Mouse (Mus musculus) left cerebral cortex, adult 2 months (tissue): Measurements from ENCODE around the gene Pard3b. TPM values are rescaled to one million over a fixed set of nuclear protein-coding genes. Genes with fewer than 3 reads are reported as not detected.

ENCODE experiments used
- DNase-seq, 2 experiments: peaks; one replicate each; pipeline ENCODE4 v3.0.0; 2021 to 2022; ENCODE audit warnings: low spot score in 2 of 2, mixed read lengths in 1 of 2; ENCODE audit errors: extremely low spot score in 1 of 2
- H3K27ac ChIP-seq: fragments of 200-600 bp; 2 replicates; pipeline ENCODE4 v1.8.1; 2022
- H3K4me3 ChIP-seq: fragments of 200-600 bp; 2 replicates; pipeline ENCODE4 v1.8.1; 2022
- CTCF ChIP-seq: fragments of 200-600 bp; IDR thresholded peaks from 2 replicates; pipeline ENCODE4 v1.8.1; 2022; ENCODE audit warnings: antibody characterized with exemption, mild to moderate bottlenecking, moderate library complexity
- intact Hi-C: fragments of 180-260 bp; cut with DNase I; formaldehyde crosslinking; loops from one replicate; pipeline ENCODE4 v1.15.1; 2025
- total RNA-seq, 2 experiments: library from RNA; stranded (reverse); gene quantifications; 2 replicates each; pipeline ENCODE4 v1.2.3; 2021

The Pard3b gene
- total RNA-seq, 2 experiments from 2014 or later = 4.0 to 5.1 TPM

DNA sequence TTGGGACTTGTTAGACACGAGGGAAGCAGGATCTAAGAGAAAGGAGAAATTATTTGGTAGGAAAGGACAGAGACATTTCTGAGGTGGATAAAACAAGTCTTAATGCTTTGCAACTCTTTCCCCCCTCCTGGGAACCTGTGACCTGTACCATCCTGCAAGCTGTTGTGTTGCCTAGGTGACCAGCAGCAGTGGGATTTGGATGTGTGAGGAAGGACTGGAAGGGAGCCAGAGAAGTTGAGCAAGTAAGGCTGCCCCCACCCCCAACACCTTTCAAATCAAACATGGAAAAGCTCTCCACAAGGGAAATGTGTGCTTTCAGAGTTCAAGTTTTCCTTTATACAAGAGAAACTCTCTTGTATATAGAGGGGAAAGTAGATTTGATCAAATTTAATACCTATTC lies 595.4 kb downstream of the Pard3b start:
- Histone ChIP-seq H3K27ac (no peak overlapping the region), H3K4me3 (no peak overlapping the region)
- TF ChIP-seq CTCF = no peak
- intact Hi-C loops = no loop called here
- no peak for DNase-seq

DNA sequence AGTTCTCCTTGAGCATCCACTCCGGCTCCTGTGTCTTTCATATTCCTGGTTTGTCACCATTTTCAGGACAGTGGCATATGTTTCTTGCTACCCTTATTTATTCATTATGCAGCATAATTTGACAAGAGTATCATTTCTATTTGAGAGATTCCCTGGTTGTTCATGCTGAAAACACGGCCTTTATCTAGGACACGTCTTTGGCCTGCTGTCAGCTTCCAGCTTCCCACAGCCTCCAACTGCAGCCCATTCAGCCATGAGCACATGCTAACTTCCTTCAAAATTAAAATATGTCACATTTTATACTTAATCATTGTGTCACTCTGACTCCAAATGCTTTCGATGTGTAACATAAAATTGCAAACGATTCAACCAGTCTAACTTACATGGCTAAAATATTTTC lies 596.5 kb downstream of the Pard3b start:
- intact Hi-C loops = no loop called here
- H3K4me3 ChIP-seq = no peak overlapping the region
- TF ChIP-seq CTCF = no peak
- no peak for DNase-seq
- H3K27ac ChIP-seq = no peak overlapping the region

DNA sequence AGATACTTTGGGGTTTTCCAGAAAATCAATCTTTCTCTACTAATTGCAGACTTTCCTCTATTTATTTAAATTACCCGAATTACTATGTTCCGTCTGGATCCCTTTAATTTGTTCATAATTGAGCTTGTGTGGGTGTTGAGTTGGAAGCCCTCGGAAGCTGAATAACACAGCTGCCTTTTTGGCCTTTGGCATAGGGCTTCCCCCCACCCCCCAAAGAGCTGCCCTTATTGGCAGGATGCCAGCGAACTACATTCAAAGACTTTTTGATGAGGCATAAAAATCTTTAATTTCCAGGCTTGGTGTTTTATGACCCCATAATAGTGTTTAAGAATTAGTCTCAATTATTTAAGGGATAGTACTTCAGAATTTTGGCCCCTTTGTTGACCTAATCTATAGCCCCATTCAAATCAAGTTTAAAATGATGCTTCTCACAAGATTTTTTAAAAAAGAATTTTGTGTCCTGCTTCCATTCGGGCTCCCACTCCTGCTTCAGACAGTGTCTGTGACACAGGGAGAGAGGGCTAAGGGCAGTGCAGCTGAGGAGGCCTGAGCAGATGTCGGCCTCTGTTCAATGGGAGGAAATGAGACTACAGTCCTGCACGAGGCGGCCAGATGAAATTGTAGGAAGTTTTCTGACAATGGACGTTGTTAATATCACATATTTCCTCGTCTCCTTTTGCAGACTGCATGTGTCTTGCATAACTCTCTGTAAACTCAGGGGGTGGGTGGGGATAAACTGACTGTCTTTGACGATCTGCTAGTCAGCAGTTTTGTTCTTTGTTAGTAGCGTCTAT lies 605.8 kb downstream of the Pard3b start:
- Histone ChIP-seq H3K27ac (no peak overlapping the region), H3K4me3 (no peak overlapping the region)
- intact Hi-C loops = no loop called here
- TF ChIP-seq CTCF = no peak
- DNase-seq = no peak

DNA sequence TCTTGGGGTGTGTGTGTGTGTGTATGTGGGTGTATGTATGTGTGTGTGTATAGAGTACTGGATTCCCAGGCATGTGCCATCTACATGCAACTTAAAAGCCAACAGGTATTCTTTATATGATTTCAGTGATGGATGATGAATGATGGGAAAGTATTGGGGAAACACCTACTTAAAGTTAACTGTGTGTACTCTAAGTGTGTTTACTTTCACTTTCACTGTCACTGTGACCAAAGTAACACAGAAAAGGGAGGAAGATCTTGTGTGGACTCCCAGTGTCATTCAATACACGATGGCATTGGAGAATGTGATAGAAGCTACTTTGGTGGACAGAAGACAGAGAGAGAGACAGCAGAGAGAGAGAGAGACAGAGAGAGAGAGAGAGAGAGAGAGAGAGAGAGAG lies 613.8 kb downstream of the Pard3b start:
- intact Hi-C loops = no loop called here
- no peak overlapping the region for H3K4me3 ChIP-seq

GRCm38 (mm10) chr1:62254316-62254715 lies 615.7 kb downstream of the Pard3b start:
- H3K4me3 ChIP-seq = no peak overlapping the region
- no peak for TF ChIP-seq CTCF
- intact Hi-C loops = no loop called here
- DNase-seq = no peak
- no peak overlapping the region for H3K27ac ChIP-seq

More for the DNA sequence above, 613.8 kb downstream of the Pard3b start:
- TF ChIP-seq CTCF = no peak
- no peak for DNase-seq
- no peak overlapping the region for H3K27ac ChIP-seq

GRCm38 (mm10) chr1:62254888-62255287 lies 616.3 kb downstream of the Pard3b start:
- H3K27ac ChIP-seq = no peak overlapping the region
- TF ChIP-seq CTCF = no peak
- intact Hi-C loops = no loop called here
- DNase-seq = no peak
- no peak overlapping the region for H3K4me3 ChIP-seq

DNA sequence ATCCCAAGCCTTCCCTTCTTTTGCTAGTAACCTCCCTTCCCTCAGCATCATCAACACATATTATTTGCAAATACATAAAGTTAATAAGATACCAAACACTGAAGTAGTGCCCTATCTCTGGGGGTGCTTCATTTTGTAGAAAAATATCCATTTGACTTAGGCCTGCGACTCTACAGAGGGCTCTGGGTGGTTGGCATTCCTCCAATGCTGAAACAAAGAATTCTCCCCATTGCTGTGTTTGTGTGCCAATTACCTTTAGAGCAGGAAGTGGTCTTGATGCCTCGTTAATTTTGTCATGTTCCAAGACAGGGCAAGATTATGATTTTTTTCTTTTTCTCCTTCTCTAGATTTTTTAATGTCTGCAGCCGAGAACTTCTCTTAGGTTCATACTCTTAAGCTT lies 637.8 kb downstream of the Pard3b start:
- no peak for DNase-seq
- no peak overlapping the region for H3K4me3 ChIP-seq
- intact Hi-C loops = no loop called here
- H3K27ac ChIP-seq = no peak overlapping the region
- no peak for TF ChIP-seq CTCF

DNA sequence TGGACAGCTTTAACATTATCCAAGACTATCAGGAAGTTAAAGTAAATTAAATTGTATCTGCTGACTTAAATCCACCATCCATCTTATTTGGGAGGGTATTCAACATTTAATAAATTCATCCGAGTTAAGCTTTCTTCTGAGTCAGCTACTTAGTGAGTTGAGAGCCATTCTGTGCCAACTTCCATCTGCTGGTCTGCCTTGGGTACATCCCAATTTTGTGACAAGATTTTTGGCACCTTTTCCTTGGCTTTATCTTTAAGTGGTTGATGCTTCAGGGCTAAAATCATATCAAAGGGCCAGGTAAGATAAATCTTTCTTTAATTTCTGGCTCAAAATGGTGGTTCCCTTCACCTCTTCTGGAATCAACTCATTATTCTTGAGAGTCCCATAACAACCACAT lies 640.0 kb downstream of the Pard3b start:
- TF ChIP-seq CTCF = no peak
- intact Hi-C loops = no loop called here
- H3K4me3 ChIP-seq = no peak overlapping the region
- no peak overlapping the region for H3K27ac ChIP-seq
- no peak for DNase-seq

DNA sequence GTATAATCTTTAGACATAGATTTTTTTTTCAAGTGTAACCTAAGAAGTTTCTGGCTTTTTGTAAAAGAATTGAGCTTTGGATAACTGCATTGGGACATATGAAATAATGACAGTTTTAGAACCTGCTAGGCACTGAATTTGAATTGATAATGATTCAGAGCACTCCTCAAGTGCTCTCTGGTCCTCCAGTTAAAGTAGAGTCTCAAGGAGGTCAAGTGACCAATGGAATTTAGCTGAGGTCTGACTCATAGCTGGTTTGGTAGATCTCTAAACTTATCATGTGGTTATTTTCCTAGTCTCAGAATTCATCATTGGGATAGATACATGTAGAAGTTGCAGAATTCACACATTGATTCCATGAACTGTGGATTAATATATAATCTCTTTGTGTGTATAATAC lies 642.0 kb downstream of the Pard3b start:
- Histone ChIP-seq H3K27ac (no peak overlapping the region), H3K4me3 (no peak overlapping the region)
- no peak for DNase-seq
- no peak for TF ChIP-seq CTCF
- intact Hi-C loops = no loop called here

GRCm38 (mm10) chr1:62282835-62283234 lies 644.2 kb downstream of the Pard3b start:
- no peak for TF ChIP-seq CTCF
- DNase-seq = no peak
- intact Hi-C loops = no loop called here
- no peak overlapping the region for H3K27ac ChIP-seq
- no peak overlapping the region for H3K4me3 ChIP-seq

GRCm38 (mm10) chr1:62283624-62284023 lies 645.0 kb downstream of the Pard3b start:
- Histone ChIP-seq H3K4me3 (no peak overlapping the region), H3K27ac (no peak overlapping the region)
- no peak for DNase-seq
- intact Hi-C loops = no loop called here
- TF ChIP-seq CTCF = no peak

- intact Hi-C loops = no loop called here
- H3K27ac ChIP-seq = no peak overlapping the region
- DNase-seq = no peak
- TF ChIP-seq CTCF = no peak
- H3K4me3 ChIP-seq = no peak overlapping the region
Measured at GRCm38 (mm10) chr1:62309376-62309775, 670.8 kb downstream of the Pard3b start.

GRCm38 (mm10) chr1:62325237-62325636 lies 686.6 kb downstream of the Pard3b start:
- no peak for DNase-seq
- intact Hi-C loops = no loop called here
- no peak for TF ChIP-seq CTCF
- Histone ChIP-seq H3K27ac (no peak overlapping the region), H3K4me3 (no peak overlapping the region)
